Mouse (Mus musculus): ENCODE measurements at regions not wholly inside any gene's neighbourhood (a gene's known extent, or its start where the extent isn't known, plus 50 kb on each side); places are given as distances from the start of the nearest gene placed in this dataset.

GRCm38 (mm10) chr7:137576251-137576650, 138.8 kb downstream of the Glrx3 start:
- TF ChIP-seq CTCF (IDR thresholded peaks at IDR 0.05; ENCODE audit: borderline replicate concordance, extremely low read depth, insufficient read depth, insufficient read length), result no peak
- TF ChIP-seq POLR2A (IDR thresholded peaks at IDR 0.05; ENCODE audit: borderline replicate concordance, extremely low read depth, insufficient read depth, insufficient read length, poor library complexity, severe bottlenecking), result no peak

Data from brain, embryonic 14.5 days (tissue).